Mouse (Mus musculus) liver, embryonic 14.5 days (tissue): ENCODE results near the gene Zc3h15.

Source experiments
- CTCF ChIP-seq: IDR thresholded peaks from 2 replicates; pipeline ENCODE4 v1.5.1; 2016; ENCODE audit warnings: antibody characterized with exemption, low read depth, control low read depth
- EP300 ChIP-seq: IDR thresholded peaks from 2 replicates; pipeline ENCODE4 v1.6.1; 2016; ENCODE audit warnings: antibody characterized with exemption, low read depth

GRCm38 (mm10) chr2:83699324-83699723 is 55.1 kb downstream of the Zc3h15 start:
- TF ChIP-seq EP300 = no peak
- no peak for TF ChIP-seq CTCF
